Mouse (Mus musculus) frontal cortex, postnatal 14 days (tissue): ENCODE results near the gene Arid3a.
A peak's percentile ranks its signal among the peaks of the same experiment; 100 is the strongest.

ENCODE experiments used
- DNase-seq, 2 experiments: peaks; one replicate each; pipeline ENCODE4 v3.0.0; 2022; ENCODE audit warnings: low spot score in 2 of 2

Arid3a gene

GRCm38 (mm10) chr10:79976071-79976721, 49.4 kb downstream of the Arid3a start:
- DNase-seq = no peak

- DNase-seq = no peak
These were observed 49.9 kb downstream of the Arid3a start for GRCm38 (mm10) chr10:79976722-79977107.

- no peak for DNase-seq
These were observed 50.5 kb downstream of the Arid3a start for GRCm38 (mm10) chr10:79977324-79977723.

- DNase-seq = no peak
These were observed 51.2 kb downstream of the Arid3a start for GRCm38 (mm10) chr10:79978061-79978460.

GRCm38 (mm10) chr10:79979401-79980155, 52.7 kb downstream of the Arid3a start:
- DNase-seq = no peak

GRCm38 (mm10) chr10:79983205-79983604, 56.4 kb downstream of the Arid3a start:
- no peak for DNase-seq

- peak; percentile 56 to 71 for DNase-seq
These were observed 56.8 kb downstream of the Arid3a start for GRCm38 (mm10) chr10:79983670-79984069.

GRCm38 (mm10) chr10:79984195-79984816, 57.5 kb downstream of the Arid3a start, which contains the start of gene Tmem259:
Gene Tmem259 (minus strand): TSS chr10:79984330.
- peak; percentile 77 to 79 for DNase-seq

GRCm38 (mm10) chr10:79984871-79985270, 58.0 kb downstream of the Arid3a start:
- DNase-seq = peak; percentile 96 to 98

- DNase-seq = peak; percentile 58 to 61
These were observed 58.7 kb downstream of the Arid3a start for GRCm38 (mm10) chr10:79985334-79986231.

- no peak for DNase-seq
These were observed 59.5 kb downstream of the Arid3a start for GRCm38 (mm10) chr10:79986232-79986878.

GRCm38 (mm10) chr10:79986963-79987362, 60.1 kb downstream of the Arid3a start:
- DNase-seq = peak; percentile 69 to 76

GRCm38 (mm10) chr10:79987771-79988505, 61.1 kb downstream of the Arid3a start:
- no peak for DNase-seq

GRCm38 (mm10) chr10:79988506-79989271, 61.8 kb downstream of the Arid3a start, which contains the start of gene Cnn2:
Gene Cnn2 (plus strand): TSS chr10:79988584.
- no peak for DNase-seq

GRCm38 (mm10) chr10:79989272-79989786, 62.5 kb downstream of the Arid3a start:
- DNase-seq = no peak

- no peak for DNase-seq
These were observed 63.0 kb downstream of the Arid3a start for GRCm38 (mm10) chr10:79989870-79990269.

GRCm38 (mm10) chr10:79991099-79991498, 64.3 kb downstream of the Arid3a start:
- DNase-seq = no peak

GRCm38 (mm10) chr10:79991548-79991947, 64.7 kb downstream of the Arid3a start:
- no peak for DNase-seq

- no peak for DNase-seq
These were observed 67.7 kb downstream of the Arid3a start for GRCm38 (mm10) chr10:79994397-79995115.
